Mouse (Mus musculus) midbrain, embryonic 16.5 days (tissue): ENCODE results near the gene Ankzf1. TPM values are rescaled to one million over a fixed set of nuclear protein-coding genes. Genes with fewer than 3 reads are reported as not detected.
A peak's percentile ranks its signal among the peaks of the same experiment; 100 is the strongest.

Experiments used
- ATAC-seq: fragments of 200-750 bp; cut with Nextera tagmentation; 2 replicates; pipeline ENCODE4 v1.8.0; 2017; ENCODE audit warnings: moderate TSS enrichment
- H3K27ac ChIP-seq: fragments of 300-500 bp; sonication (generic); 2 replicates; pipeline ENCODE4 v1.5.1; 2014; ENCODE audit warnings: mild to moderate bottlenecking, low read length, mixed read lengths
- H3K27me3 ChIP-seq: fragments of 300-500 bp; sonication (generic); 2 replicates; pipeline ENCODE4 v1.6.1; 2014; ENCODE audit warnings: low read depth, low read length, mixed read lengths; ENCODE audit not compliant: control insufficient read depth, insufficient read depth
- H3K36me3 ChIP-seq: fragments of 300-500 bp; sonication (generic); 2 replicates; pipeline ENCODE4 v1.6.1; 2014; ENCODE audit warnings: mild to moderate bottlenecking, low read length, moderate library complexity, mixed read lengths; ENCODE audit not compliant: control insufficient read depth, insufficient read depth
- H3K4me1 ChIP-seq: fragments of 300-500 bp; sonication (generic); 2 replicates; pipeline ENCODE4 v1.6.1; 2014; ENCODE audit warnings: mild to moderate bottlenecking, low read length, mixed read lengths; ENCODE audit not compliant: control insufficient read depth, insufficient read depth
- H3K4me2 ChIP-seq: fragments of 300-500 bp; sonication (generic); 2 replicates; pipeline ENCODE4 v1.6.1; 2014; ENCODE audit warnings: mild to moderate bottlenecking, low read length, mixed read lengths
- H3K4me3 ChIP-seq: fragments of 300-500 bp; sonication (generic); 2 replicates; pipeline ENCODE4 v1.5.1; 2014; ENCODE audit warnings: low read depth, mild to moderate bottlenecking, low read length, moderate library complexity, mixed read lengths
- H3K9ac ChIP-seq: fragments of 300-500 bp; sonication (generic); 2 replicates; pipeline ENCODE4 v1.6.1; 2014; ENCODE audit warnings: low read depth, low read length, mixed read lengths
- H3K9me3 ChIP-seq: fragments of 300-500 bp; sonication (generic); replicated peaks from 2 replicates; pipeline ENCODE4 v1.6.1; 2014; ENCODE audit warnings: mild to moderate bottlenecking, low read length, mixed read lengths; ENCODE audit not compliant: control insufficient read depth, poor library complexity, severe bottlenecking
- WGBS: fragments of 180-500 bp; shearing (Covaris S2); extraction: QIAGEN DNeasy Blood & Tissue Kit; methylation state at CpG from one replicate; pipeline ENCODE4 v1.1.7; 2014; 5-methylcytosine and 5-hydroxymethylcytosine counted together
- polyA plus RNA-seq: library from polyadenylated mRNA; unstranded; fragments of >200 nt; fragmentation: Nextera tagmentation; extraction: Ambion mirVana; gene quantifications from 2 replicates; pipeline ENCODE4 v1.2.1, GENCODE M21; 2015

Gene Ankzf1
- polyA plus RNA-seq, 1 experiment from 2014 or later, result 29.5 TPM

DNA sequence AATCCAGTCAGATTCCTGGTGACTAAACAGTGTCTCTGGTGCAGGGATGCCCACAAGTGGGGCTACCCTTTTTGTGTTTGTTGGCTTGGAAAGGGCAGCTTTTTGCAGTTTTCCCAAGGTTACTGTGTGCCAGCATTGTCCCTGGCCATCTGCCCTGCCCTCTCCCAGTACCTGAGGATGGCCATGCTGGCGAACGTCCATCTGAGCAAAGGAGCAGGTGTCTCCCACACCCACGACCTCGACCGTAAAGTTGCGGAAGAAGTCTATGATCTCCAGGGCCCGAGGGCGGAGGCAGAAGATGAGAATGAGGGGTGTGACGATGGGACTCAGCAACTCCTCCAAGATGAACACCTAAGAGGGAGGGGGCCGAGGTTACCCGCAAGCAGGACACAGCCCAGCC is 6.5 kb upstream of the Ankzf1 start:
- no peak overlapping the region for H3K4me2 ChIP-seq
- H3K9ac ChIP-seq, result no peak overlapping the region
- peaks cover 8% of the 10 kb centered on the region for H3K4me1 ChIP-seq
- 91% methylated on average over 11 of the region's 11 CpGs for WGBS
- peaks cover 50% of the 10 kb centered on the region for H3K36me3 ChIP-seq
- H3K4me3 ChIP-seq, result no peak overlapping the region
- no peaks in the 10 kb centered on the region for H3K27me3 ChIP-seq
- H3K27ac ChIP-seq, result no peak overlapping the region
- no peak for ATAC-seq
- H3K9me3 ChIP-seq, result no peaks in the 10 kb centered on the region

DNA sequence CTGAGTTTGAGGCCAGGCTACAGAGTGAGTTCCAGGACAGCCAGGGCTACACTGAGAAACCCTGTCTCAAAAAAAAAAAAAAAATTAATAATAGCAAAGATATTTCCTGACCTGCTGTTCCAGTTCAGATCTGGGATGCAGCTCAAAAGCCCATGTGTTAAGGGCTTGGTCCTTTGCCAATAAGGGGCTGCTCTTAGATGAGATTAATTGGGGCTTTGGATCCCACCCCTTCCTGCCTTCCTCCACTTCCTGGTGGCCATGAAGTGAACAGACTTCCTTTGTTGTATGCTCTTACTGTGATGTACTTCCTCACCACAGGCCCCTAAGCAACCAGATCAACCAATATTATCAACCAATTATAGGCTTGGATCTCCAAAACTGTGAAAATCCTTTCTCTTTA is 4.8 kb upstream of the Ankzf1 start:
- Histone ChIP-seq H3K27me3 (no peaks in the 10 kb centered on the region), H3K27ac (no peak overlapping the region), H3K9me3 (no peaks in the 10 kb centered on the region), H3K9ac (no peak overlapping the region), H3K36me3 (peaks cover 44% of the 10 kb centered on the region), H3K4me3 (no peak overlapping the region), H3K4me1 (peaks cover 14% of the 10 kb centered on the region), H3K4me2 (no peak overlapping the region)
- ATAC-seq, result no peak

DNA sequence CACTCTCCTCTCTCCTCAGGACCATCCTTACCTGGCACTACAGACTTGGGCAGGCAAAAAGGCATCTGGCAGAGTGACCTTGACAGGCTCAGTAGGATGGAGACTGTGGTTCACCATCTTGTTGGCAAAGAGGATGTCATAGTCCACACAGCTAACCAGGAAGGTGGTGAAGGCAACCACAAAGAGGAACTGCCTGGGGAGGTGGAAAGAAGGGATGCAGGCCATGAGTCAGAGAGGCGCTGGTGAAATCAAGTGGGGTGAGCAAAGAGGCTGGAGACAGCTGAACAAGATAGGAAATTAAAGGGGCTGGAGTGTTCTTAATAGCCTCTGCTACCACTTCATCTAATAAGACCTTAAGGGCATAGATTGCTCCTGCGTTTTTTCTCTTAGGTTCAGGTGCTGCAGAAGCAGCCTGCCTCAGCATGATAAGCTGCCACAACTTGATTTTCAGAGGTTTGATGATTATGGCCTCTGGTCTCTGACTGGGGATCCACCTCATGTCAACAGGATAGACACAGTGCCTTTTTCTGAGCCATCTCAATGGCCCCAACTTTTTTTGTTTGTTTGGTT is 4.0 kb upstream of the Ankzf1 start:
- 84% methylated on average over 2 of the region's 2 CpGs for WGBS
- Histone ChIP-seq H3K9me3 (no peaks in the 10 kb centered on the region), H3K27me3 (no peaks in the 10 kb centered on the region), H3K4me2 (no peak overlapping the region), H3K9ac (no peak overlapping the region), H3K36me3 (peaks cover 37% of the 10 kb centered on the region), H3K27ac (no peak overlapping the region), H3K4me1 (peaks cover 18% of the 10 kb centered on the region), H3K4me3 (no peak overlapping the region)
- ATAC-seq, result no peak

DNA sequence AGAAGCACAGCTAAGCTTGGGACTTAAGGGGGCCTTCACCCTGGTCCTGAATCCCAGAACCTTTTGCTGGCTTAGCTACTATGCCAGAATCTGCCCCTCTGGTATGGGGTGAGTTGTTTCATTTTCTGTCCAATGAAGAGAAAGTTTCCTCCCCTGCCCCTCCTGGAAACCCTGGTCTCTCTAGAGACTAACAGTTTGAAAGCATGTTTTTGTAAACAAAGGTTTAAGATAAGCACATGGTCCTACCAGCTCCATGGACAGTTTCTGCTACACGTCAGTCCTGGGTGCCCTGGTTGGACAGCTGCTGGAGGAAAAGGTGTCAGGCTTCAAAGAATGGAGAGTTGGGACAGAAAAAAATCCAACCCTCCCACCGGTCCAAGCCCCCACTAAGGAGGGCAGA is 1.4 kb upstream of the Ankzf1 start:
- H3K9me3 ChIP-seq, result no peaks in the 10 kb centered on the region
- peak overlapping the region; percentile 90; the same call in 1 of the 2 replicates for H3K9ac ChIP-seq
- H3K4me3 ChIP-seq, result no peak overlapping the region
- no peak for ATAC-seq
- H3K4me2 ChIP-seq, result peak overlapping the region; percentile 81
- no peak overlapping the region for H3K27ac ChIP-seq
- H3K27me3 ChIP-seq, result no peaks in the 10 kb centered on the region
- peaks cover 23% of the 10 kb centered on the region for H3K36me3 ChIP-seq
- peaks cover 24% of the 10 kb centered on the region for H3K4me1 ChIP-seq
- WGBS, result 79% methylated on average over 2 of the region's 2 CpGs

DNA sequence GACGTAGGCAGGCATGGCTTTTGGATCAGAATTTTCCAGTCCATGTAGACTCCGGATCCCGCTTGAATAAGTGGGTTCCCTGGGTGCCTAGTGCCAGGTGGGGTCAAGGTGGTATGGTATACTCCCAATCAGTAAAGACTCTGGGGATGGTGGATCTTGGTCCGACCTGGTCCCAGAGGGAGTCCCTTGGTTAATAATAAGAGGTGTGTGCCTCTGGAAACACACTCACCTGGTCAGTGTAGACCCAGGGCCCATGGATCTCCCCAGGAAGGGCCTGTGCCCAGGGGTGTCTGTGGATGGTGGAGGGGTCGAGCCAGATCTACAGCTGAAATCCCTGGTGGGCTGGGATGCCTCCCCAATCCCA is 711 bp upstream of the Ankzf1 start:
- Histone ChIP-seq H3K36me3 (peaks cover 22% of the 10 kb centered on the region), H3K9ac (peak overlapping the region; percentile 90), H3K9me3 (no peaks in the 10 kb centered on the region), H3K4me1 (peaks cover 24% of the 10 kb centered on the region), H3K27ac (peak overlapping the region; percentile 98), H3K4me2 (peak overlapping the region; percentile 81), H3K27me3 (no peaks in the 10 kb centered on the region), H3K4me3 (peak overlapping the region; percentile 78)
- 38% methylated on average over 5 of the region's 5 CpGs for WGBS
- no peak for ATAC-seq

DNA sequence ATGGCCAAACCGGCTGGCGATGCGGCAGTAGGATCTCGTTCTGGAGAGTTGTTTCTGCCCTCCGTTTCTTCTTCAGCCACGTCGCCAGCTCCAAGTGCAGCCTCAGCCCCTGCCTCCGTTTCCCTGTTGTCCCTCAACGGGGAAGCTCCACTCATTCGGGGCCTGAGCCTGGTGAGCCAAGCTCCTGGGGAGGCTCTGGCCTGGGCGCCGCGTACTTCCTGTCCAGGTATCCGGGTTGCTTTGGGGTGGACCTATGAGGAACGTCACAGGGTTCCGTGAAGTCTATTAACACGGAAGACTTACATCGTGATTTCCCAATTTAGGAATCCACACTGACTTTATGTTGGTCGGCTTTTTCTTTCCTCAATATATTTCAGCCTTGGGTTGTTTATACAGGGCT is 501 bp downstream of the Ankzf1 start:
- ATAC-seq, result peak; percentile 15
- H3K27ac ChIP-seq, result peak overlapping the region; percentile 98
- WGBS, result under 1% methylated on average over 19 of the region's 19 CpGs
- peak overlapping the region; percentile 78 for H3K4me3 ChIP-seq
- H3K36me3 ChIP-seq, result peaks cover 26% of the 10 kb centered on the region
- H3K9me3 ChIP-seq, result no peaks in the 10 kb centered on the region
- H3K4me1 ChIP-seq, result peaks cover 24% of the 10 kb centered on the region
- H3K27me3 ChIP-seq, result no peaks in the 10 kb centered on the region
- peak overlapping the region; percentile 99 for H3K4me2 ChIP-seq
- peak overlapping the region; percentile 90 for H3K9ac ChIP-seq

DNA sequence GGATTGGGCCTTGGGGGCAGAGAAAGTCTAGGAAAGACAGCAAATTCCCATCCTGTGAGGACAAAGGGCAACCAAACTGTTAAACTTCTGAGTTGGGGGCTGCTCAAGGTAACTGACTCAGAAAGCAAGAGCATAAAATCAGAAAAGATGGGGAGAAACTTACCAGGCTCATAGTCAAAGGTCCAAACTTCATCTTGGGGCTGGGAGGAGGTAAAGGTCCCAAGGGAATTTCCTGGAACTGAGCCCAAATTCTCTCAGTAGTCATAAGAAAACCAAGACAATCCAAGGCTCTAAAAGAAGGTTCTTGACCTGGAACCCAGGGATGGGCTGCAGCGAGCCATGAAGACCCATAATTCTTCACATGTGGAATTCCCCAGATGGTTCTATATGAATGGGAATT is 9.3 kb downstream of the Ankzf1 start:
- H3K4me3 ChIP-seq, result no peak overlapping the region
- H3K9me3 ChIP-seq, result no peaks in the 10 kb centered on the region
- no peak overlapping the region for H3K9ac ChIP-seq
- H3K36me3 ChIP-seq, result peaks cover 23% of the 10 kb centered on the region
- no peak overlapping the region for H3K4me2 ChIP-seq
- H3K4me1 ChIP-seq, result no peaks in the 10 kb centered on the region
- H3K27ac ChIP-seq, result no peak overlapping the region
- H3K27me3 ChIP-seq, result no peaks in the 10 kb centered on the region
- no peak for ATAC-seq
- WGBS, result 93% methylated on average over 1 of the region's 1 CpGs

DNA sequence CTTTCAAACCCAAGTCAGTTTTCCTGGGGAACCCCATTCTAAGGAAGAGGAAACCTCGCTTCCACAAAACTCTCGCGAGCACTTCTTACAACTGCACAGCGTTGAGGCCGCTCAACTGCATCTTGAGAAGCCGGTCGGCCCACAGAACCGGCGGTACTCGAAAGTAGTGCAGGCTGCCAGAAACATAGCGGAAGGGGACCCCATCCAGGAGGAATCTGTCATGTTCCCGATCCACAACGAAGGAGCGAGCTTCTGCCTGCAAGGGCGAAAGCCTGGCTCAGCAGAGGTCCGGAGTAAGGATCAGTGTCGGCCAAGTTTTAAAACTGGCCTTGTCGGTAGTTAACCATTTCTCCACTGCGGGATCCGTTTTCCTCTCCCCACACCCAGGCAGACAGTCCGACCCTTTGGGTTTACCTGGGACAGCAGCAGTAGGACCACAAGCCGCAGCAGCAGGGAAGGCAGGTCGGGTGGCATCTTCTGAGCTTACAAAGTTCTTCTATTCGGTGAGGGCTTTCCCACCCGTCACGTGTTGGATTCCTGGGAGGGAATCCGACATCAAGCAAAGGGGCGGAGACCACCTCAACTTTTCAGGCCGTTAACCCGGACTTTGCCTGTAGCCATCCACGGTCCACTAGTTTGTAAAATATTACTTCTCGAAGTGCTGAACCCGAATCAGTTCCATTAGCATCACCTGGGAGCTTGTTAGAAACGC is 17.2 kb downstream of the Ankzf1 start:
- ATAC-seq, result no peak
- H3K27ac ChIP-seq, result no peak overlapping the region
- peaks cover 4% of the 10 kb centered on the region for H3K36me3 ChIP-seq
- peak overlapping the region; percentile 24 for H3K4me3 ChIP-seq
- peak overlapping the region; percentile 58 for H3K9ac ChIP-seq
- no peaks in the 10 kb centered on the region for H3K9me3 ChIP-seq
- H3K4me1 ChIP-seq, result peaks cover 41% of the 10 kb centered on the region
- H3K27me3 ChIP-seq, result no peaks in the 10 kb centered on the region
- peak overlapping the region; percentile 50 for H3K4me2 ChIP-seq
- WGBS, result 13% methylated on average over 34 of the region's 34 CpGs
